Mouse (Mus musculus) ES-E14 (cell line): ENCODE data around the gene Rab7b.

Experiments
- CHD2 ChIP-seq: IDR thresholded peaks from 2 replicates; pipeline ENCODE4 v1.6.1; 2014; ENCODE audit warnings: mild to moderate bottlenecking, low read depth, low read length, inconsistent platforms
- HCFC1 ChIP-seq: IDR thresholded peaks from 2 replicates; pipeline ENCODE4 v1.6.1; 2012; ENCODE audit warnings: low read length, inconsistent platforms, borderline replicate concordance; ENCODE audit not compliant: insufficient read depth
- ZC3H11A ChIP-seq: IDR thresholded peaks from 2 replicates; pipeline ENCODE4 v1.6.1; 2012; ENCODE audit warnings: low read depth, mild to moderate bottlenecking, inconsistent platforms, low read length, borderline replicate concordance

DNA sequence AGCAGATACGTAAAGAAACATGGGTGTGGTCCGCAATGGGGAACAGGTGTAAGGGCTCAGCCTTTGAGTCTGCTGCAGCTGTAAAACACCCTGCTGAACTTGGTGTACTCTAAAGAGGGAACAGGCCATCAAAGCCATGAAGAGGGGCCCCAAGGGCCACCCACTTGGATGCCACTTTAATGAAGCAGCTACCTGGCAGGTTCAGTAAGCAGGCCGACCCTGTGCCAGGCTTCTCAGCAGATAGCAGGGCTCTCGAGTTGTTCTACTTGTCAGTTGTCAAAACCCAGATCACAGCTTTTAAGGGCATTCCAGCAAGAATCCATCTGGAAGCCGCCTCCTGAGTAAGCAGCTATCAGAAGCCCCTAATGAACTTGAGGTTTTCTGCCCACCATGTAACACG lies 32.9 kb upstream of the Rab7b start:
- no peak for TF ChIP-seq ZC3H11A
- no peak for TF ChIP-seq HCFC1
- no peak for TF ChIP-seq CHD2
